Mouse (Mus musculus): ENCODE data around the gene Rnf145.
A peak's percentile ranks its signal among the peaks of the same experiment; 100 is the strongest.

The Rnf145 gene

GRCm38 (mm10) chr11:44518281-44519095 lies at the start of gene Rnf145:
Gene Rnf145, plus strand, starts transcription at chr11:44518964.
- peak; percentile 85 for DNase-seq (ENCODE audit: low read depth)

- DNase-seq (ENCODE audit: low read depth): peak; percentile 85
These were observed 48.9 kb upstream of the Rnf145 start for GRCm38 (mm10) chr11:44469646-44470431.

- peak; percentile 95 for DNase-seq (ENCODE audit: low read depth)
These were observed 48.1 kb upstream of the Rnf145 start, which contains the start of gene Ublcp1 for GRCm38 (mm10) chr11:44470432-44471336. Gene Ublcp1, minus strand, starts transcription at chr11:44470498.

DNA sequence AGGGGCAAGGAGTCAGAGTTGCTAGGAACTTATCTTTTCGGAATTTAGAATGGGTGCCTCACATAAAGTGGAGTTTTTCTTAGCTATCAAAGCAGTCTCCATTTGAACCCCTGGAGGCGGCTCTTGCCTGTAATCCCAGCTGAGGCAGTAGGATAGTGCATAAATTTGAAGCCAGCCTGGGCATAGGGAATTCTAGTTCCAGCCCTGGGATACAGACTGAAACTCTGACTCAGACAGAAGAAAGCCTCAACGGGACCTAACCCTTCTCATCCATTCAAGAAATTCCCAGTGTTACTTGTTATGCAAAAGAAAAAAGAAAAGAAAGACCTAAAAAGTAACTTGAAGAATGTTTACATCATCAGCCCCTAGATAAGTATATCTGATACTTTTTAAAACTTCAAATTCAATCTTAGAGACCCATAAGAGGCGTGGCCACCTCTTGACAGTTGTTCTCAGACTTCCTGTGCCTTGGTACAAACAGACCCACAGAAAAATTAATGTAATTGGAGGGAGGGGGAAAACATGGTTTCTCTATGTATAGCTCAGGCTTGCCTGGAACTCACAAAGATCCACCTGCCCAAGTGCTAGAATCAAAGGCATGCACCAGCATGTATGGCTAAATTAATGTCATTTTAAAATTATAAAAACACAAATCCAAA lies 47.3 kb upstream of the Rnf145 start:
- DNase-seq (ENCODE audit: low read depth): peak; percentile 59

DNA sequence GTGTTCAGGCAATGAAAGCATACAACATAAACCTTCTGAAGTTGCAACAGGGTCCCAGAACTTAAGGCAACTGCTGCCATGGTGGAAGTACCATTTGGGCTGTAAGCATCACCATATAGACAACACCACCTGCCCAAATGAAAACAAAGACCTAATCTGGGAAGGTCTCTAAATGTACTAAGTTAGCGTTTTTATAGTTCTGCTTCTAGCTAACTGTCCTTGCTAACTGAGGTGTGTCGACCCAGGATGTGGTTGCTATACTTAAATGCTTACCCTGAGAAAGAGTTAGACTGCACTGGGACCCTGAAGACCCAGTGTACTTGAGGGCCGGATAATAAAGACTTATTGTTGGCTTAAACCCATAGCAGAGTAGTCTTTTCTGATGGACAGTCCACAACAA lies 43.3 kb upstream of the Rnf145 start:
- no peak for DNase-seq (ENCODE audit: low read depth)

DNA sequence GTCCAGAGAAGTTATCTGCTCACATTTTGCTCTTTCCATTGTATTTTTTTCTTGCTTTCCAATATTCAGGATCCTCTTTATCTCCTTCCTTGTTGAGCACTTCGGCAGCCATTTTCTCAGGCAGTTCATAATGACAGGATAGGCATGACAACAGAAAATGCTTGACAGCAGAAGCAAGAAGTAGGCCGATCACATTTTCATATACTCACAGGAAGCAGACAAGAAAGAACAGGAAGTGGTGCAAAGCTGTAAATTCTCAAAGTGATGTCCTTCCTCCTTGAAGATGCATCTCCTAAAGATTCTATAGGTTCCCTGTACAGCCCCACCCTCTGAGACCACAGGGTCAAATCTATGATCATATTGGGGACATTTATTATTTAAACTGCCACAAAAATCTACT lies 42.3 kb upstream of the Rnf145 start:
- peak; percentile 43 for DNase-seq (ENCODE audit: low read depth)

DNA sequence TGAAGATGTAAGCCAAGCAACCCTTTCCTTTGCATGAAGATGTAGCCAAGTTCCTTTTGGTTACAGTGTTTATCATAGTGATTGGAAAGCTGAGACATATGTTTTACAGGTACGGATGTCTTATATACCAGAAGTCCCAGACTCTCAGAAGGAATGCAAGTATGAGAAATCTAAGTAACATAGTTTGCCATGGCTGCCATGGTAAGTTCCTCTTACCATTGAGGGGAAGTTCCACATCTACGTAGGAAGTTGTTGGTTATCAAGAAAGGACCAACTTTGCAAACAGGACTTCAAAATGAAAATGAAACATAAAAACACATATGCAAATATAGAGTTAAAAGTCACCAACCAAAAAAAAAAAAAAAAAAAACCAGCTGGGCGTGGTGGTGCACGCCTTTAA lies 40.4 kb upstream of the Rnf145 start:
- DNase-seq (ENCODE audit: low read depth): peak; percentile 60

DNA sequence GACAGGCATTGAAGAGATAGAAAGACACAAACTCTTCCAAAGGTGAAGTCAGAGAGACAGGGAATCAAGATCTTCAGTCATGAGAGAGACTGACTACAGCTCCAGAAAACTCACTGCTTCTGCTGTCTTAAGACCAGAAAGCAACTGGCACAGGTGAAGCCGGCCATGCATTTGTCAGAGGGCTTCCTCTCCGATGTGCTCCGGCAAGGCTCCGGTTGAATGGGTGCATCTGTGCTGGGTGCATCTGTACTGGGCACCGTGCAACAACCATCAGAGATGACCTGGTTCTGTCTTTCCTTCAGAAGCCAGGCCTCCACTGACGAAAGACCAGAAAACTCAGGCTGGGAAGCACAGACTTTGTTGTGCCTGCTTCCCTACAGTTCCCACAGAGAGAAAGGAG lies 38.5 kb upstream of the Rnf145 start:
- DNase-seq (ENCODE audit: low read depth): no peak

DNA sequence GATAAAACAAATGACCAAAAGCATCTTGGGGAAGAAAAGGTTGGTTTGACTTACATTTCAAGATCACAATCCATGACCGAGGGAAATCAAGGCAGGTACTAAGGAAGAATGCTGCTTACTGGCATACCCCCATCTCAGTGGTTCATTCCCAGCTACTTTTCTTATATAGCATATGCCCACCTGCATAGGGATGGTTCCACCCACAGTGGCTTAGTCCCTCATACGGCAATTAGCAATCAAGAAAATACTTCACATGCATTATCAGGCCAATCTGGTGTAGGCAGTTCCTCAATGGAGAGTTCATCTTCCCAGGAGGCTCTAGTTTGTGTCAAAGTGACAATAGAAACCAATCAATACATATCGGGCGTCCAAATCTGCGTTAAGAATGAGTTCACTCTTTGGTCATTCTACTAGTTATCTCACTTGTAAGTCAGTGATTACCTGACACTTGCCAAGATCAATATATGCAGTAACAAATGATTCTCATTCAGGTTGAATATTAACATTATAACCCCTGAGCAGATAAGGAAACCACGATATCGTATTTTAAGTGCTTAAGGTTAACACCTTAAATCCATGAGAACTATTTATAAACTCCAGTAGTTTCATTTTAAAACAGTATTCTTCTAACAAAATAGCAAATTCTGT lies 33.6 kb upstream of the Rnf145 start:
- no peak for DNase-seq (ENCODE audit: low read depth)

DNA sequence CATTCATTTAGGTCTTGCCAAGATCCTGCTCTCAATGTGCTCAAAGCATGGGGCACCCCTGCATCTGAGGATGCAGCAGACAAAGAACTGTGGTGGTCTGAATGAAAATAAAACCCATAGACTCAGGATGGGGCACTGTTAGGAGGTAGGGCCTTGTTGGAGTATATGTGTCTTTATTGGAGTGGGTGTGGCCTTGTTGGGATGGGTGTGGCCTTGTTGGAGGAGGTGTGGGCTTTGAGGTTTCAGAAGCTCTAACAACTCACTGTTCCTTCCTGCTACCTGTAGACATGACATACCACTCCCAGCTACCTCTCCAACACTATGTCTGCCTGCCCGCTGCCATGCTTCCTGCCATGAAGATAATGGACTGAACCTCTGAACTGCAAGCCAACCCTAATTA lies 29.6 kb upstream of the Rnf145 start:
- no peak for DNase-seq (ENCODE audit: low read depth)

- peak; percentile 51 for DNase-seq (ENCODE audit: low read depth)
These were observed 24.0 kb upstream of the Rnf145 start for GRCm38 (mm10) chr11:44494643-44495323.

DNA sequence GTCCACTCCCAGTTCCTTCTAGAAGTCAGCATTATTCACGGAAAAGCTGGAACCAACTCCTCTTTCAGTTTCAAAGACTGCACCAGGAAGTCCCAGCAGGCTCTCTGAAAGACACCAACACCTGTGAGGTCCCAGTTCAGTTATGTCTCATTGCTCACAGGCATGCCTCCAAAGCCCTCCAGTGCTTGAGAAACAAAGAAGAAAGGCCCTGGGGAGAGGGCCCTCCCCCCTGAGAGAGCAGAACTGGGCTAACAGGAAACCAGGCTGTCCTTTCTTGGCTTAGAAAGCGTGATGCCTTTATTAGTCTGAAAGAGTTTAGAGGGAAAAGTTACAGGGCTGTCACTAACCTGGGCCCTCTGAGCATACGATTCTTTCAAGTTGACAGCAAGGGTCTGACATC lies 22.5 kb upstream of the Rnf145 start:
- DNase-seq (ENCODE audit: low read depth): peak; percentile 60

GRCm38 (mm10) chr11:44498412-44499272 lies 20.1 kb upstream of the Rnf145 start:
- DNase-seq (ENCODE audit: low read depth): no peak

GRCm38 (mm10) chr11:44500966-44501365 lies 17.8 kb upstream of the Rnf145 start:
- DNase-seq (ENCODE audit: low read depth): no peak

- DNase-seq (ENCODE audit: low read depth): peak; percentile 40
These were observed 17.3 kb upstream of the Rnf145 start for GRCm38 (mm10) chr11:44501477-44501876.

DNA sequence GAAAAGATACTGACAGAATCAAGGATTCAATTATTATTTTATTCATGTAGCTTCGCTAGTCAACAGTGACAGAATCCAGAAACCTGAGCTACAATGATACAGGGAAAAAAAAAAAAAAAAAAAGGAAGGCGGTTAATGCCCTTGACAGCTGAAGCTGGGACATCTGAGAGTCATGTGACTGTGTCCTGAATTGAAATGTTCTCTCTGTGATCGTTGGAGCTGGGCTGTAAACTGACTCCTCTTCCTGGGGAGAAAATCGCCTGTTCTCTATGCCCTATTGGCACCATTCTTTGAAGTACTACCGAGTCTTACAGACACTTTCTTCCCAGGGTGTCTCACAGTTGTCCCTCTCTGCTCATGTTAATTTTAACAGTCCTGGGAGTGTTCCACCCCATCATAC lies 15.8 kb upstream of the Rnf145 start:
- DNase-seq (ENCODE audit: low read depth): no peak

DNA sequence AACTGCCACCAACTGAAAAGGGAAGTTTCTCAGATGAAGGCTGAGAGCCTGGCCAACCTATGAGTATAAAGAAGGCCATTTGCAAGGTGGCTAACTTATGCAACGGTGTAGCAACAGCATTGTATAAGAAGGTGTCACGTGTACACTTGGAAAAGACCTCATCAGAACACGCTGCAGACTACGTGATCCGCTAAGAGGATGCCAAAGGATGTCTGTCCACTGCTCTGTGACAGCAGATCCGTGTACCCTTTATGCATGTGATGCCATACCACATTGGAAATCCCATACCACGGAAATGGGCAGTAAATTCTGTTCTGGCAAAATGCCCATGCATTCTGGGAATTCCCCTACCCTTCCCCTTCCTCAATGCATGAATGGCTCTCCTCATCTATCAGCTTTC lies 14.6 kb upstream of the Rnf145 start:
- peak; percentile 34 for DNase-seq (ENCODE audit: low read depth)

DNA sequence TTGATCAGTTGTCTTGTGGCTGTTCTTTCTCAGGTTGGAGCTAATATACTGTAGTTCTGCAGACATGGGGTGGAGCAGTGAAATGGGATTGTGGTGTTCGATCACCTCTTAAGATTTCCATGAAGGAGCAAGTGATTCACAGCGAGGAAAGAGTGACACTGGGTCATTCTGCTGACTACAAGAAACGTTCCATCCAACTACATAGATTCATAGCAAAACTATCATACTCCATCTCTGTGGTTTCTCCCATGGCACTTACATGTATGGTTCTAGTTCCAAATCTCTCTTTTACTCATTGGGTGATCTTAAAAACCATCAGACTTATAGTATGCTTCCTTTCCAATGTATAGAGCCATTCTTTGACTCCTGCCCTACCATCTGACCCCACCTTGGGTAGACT lies 14.0 kb upstream of the Rnf145 start:
- DNase-seq (ENCODE audit: low read depth): no peak

- no peak for DNase-seq (ENCODE audit: low read depth)
These were observed 9.9 kb upstream of the Rnf145 start for GRCm38 (mm10) chr11:44508876-44509275.

GRCm38 (mm10) chr11:44509906-44510305 lies 8.9 kb upstream of the Rnf145 start:
- no peak for DNase-seq (ENCODE audit: low read depth)

Data from induced T-regulatory cell, adult 2 months (primary cell).